In genomic region chr14:23792076-23792475, GRCm38 (mm10) we compare ENCODE assay signal across 19 mouse cellular contexts.
DNase-seq lines count a peak whose midpoint lies in the region; ATAC-seq and TF ChIP-seq lines count a peak whose summit lies in the region.
"Had no signal": no experiment of that assay in that cellular context is flagged by ENCODE, and none has a peak within 500 bp of the region (broad histone marks: within the 10 kb centered on the region; RNA-seq: fewer than 3 reads in every experiment).

No protein-coding gene starts in this region.

- DNase-seq in heart, adult 11 months = peak; percentile 85
- DNase-seq in heart, postnatal 10 days = no peak
- peak; percentile 11 for DNase-seq in ovary, adult 18-20 months (ENCODE audit: low spot score)
- no peak for DNase-seq in ovary, postnatal 14 days (ENCODE audit: low spot score)
- peak; percentile 52 for DNase-seq in adrenal gland, postnatal 10 days
- no peak for DNase-seq in stomach, postnatal 0 days (ENCODE audit: low spot score)
- DNase-seq in B cell, adult 2 months = no peak
- no peak for DNase-seq in embryo, embryonic 11 days

- TF ChIP-seq CTCF in stomach, postnatal 0 days (IDR thresholded peaks at IDR 0.05; ENCODE audit: low read depth) = no peak

- ATAC-seq in stomach, postnatal 0 days (ENCODE audit: low FRiP score, low TSS enrichment) = 0 out of 2 replicates have a peak, but pooled peaks have one; percentile 24
- ATAC-seq: midbrain, embryonic 16.5 days had no signal

- H3K9me3 ChIP-seq in stomach, postnatal 0 days (ENCODE audit: control insufficient read depth, low read length) = no peaks in the 10 kb centered on the region
- H3K9me3 ChIP-seq: forebrain, embryonic 10.5 days; heart, embryonic 10.5 days; hindbrain, embryonic 10.5 days; limb, embryonic 12.5 days; midbrain, embryonic 10.5 days; neural tube, embryonic 13.5 days; stomach, embryonic 15.5 days had no signal

- TF ChIP-seq EP300 in stomach, postnatal 0 days (optimal IDR thresholded peaks at IDR 0.05) = no peak

- no peaks in the 10 kb centered on the region for H3K27me3 ChIP-seq in stomach, postnatal 0 days (ENCODE audit: control insufficient read depth, insufficient read depth, low read length)
- H3K27me3 ChIP-seq: neural tube, embryonic 13.5 days; stomach, embryonic 15.5 days had no signal

- no peak overlapping the region for H3K4me2 ChIP-seq in stomach, postnatal 0 days (replicated peaks; ENCODE audit: low read depth)
- H3K4me2 ChIP-seq: limb, embryonic 12.5 days; liver, embryonic 11.5 days; neural tube, embryonic 13.5 days; stomach, embryonic 15.5 days had no signal

- no peak overlapping the region for H3K9ac ChIP-seq in stomach, postnatal 0 days (ENCODE audit: low read length)
- H3K9ac ChIP-seq: limb, embryonic 12.5 days; neural tube, embryonic 13.5 days; stomach, embryonic 15.5 days had no signal

- no peak overlapping the region for H3K4me3 ChIP-seq in stomach, postnatal 0 days (ENCODE audit: low read depth, low read length)
- H3K4me3 ChIP-seq: forebrain, embryonic 10.5 days; heart, embryonic 10.5 days; hindbrain, embryonic 10.5 days; limb, embryonic 12.5 days; midbrain, embryonic 10.5 days; myocyte; neural tube, embryonic 13.5 days; stomach, embryonic 15.5 days had no signal

- H3K27ac ChIP-seq in stomach, postnatal 0 days (replicated peaks) = no peak overlapping the region
- H3K27ac ChIP-seq: forebrain, embryonic 10.5 days; heart, embryonic 10.5 days; hindbrain, embryonic 10.5 days; kidney, postnatal 0 days; midbrain, embryonic 10.5 days; neural tube, embryonic 13.5 days; stomach, embryonic 15.5 days had no signal

- H3K36me3 ChIP-seq in stomach, postnatal 0 days (ENCODE audit: control insufficient read depth, insufficient read depth, low read length) = no peaks in the 10 kb centered on the region
- H3K36me3 ChIP-seq: forebrain, embryonic 10.5 days; heart, embryonic 10.5 days; hindbrain, embryonic 10.5 days; limb, embryonic 12.5 days; midbrain, embryonic 10.5 days; neural tube, embryonic 13.5 days; stomach, embryonic 15.5 days had no signal

- H3K4me1 ChIP-seq in stomach, postnatal 0 days (replicated peaks; ENCODE audit: control insufficient read depth, insufficient read depth) = no peaks in the 10 kb centered on the region
- H3K4me1 ChIP-seq: hindbrain, embryonic 10.5 days; midbrain, embryonic 10.5 days; stomach, embryonic 15.5 days had no signal

- 46% methylated on average over 3 of the region's 3 CpGs for WGBS in stomach, postnatal 0 days

- intact Hi-C loops in heart, postnatal 10 days (cut with DNase I) = loop anchor here (5.0 kb wide), 2 partner anchors 210 to 485 kb away; no protein-coding TSS in a partner anchor

Comparison
In these comparisons a context has a peak if more than half of its experiments do, and no peak if none do; other contexts are left out.
1. DNase-seq: peak in heart, adult 11 months (single experiment), ovary, adult 18-20 months (single experiment) and adrenal gland, postnatal 10 days (single experiment); none in heart, postnatal 10 days (0 of 2), ovary, postnatal 14 days (single experiment), stomach, postnatal 0 days (single experiment), B cell, adult 2 months (0 of 2) and embryo, embryonic 11 days (single experiment).